Mouse (Mus musculus) limb, embryonic 12.5 days (tissue): ENCODE results near the gene Kcnrg. TPM values are rescaled to one million over a fixed set of nuclear protein-coding genes. Genes with fewer than 3 reads are reported as not detected.

Experiments used
- ATAC-seq: fragments of 200-750 bp; cut with Nextera tagmentation; 2 replicates; pipeline ENCODE4 v1.8.0; 2017; ENCODE audit warnings: low read depth, moderate TSS enrichment; ENCODE audit not compliant: insufficient number of reproducible peaks, insufficient read depth, low FRiP score, low TSS enrichment
- H3K27ac ChIP-seq: fragments of 300-500 bp; sonication (generic); 2 replicates; pipeline ENCODE4 v1.5.1; 2016; ENCODE audit warnings: mild to moderate bottlenecking, moderate library complexity
- H3K27me3 ChIP-seq: fragments of 300-500 bp; sonication (generic); 2 replicates; pipeline ENCODE4 v1.6.1; 2016; ENCODE audit warnings: mild to moderate bottlenecking, moderate library complexity
- H3K36me3 ChIP-seq: fragments of 300-500 bp; sonication (generic); 2 replicates; pipeline ENCODE4 v1.6.1; 2016; ENCODE audit warnings: mild to moderate bottlenecking, moderate library complexity
- H3K4me1 ChIP-seq: fragments of 300-500 bp; sonication (generic); replicated peaks from 2 replicates; pipeline ENCODE4 v1.6.1; 2016
- H3K4me2 ChIP-seq: fragments of 300-500 bp; sonication (generic); 2 replicates; pipeline ENCODE4 v1.6.1; 2016; ENCODE audit warnings: mild to moderate bottlenecking, moderate library complexity
- H3K4me3 ChIP-seq: fragments of 300-500 bp; sonication (generic); replicated peaks from 2 replicates; pipeline ENCODE4 v1.5.1; 2016; ENCODE audit warnings: mild to moderate bottlenecking
- H3K9ac ChIP-seq: fragments of 300-500 bp; sonication (generic); replicated peaks from 2 replicates; pipeline ENCODE4 v1.6.1; 2016; ENCODE audit warnings: mild to moderate bottlenecking, moderate library complexity
- H3K9me3 ChIP-seq: fragments of 300-500 bp; sonication (generic); 2 replicates; pipeline ENCODE4 v1.6.1; 2016; ENCODE audit warnings: mild to moderate bottlenecking, moderate library complexity
- WGBS: fragments of 180-500 bp; shearing (Covaris S2); methylation state at CpG from one replicate; pipeline ENCODE4 v1.1.7; 2016; 5-methylcytosine and 5-hydroxymethylcytosine counted together
- polyA plus RNA-seq: library from polyadenylated mRNA; unstranded; fragments of >200 nt; fragmentation: Nextera tagmentation; extraction: Ambion mirVana; gene quantifications from 2 replicates; pipeline ENCODE4 v1.2.1, GENCODE M21; 2016

The Kcnrg gene
- polyA plus RNA-seq, 1 experiment from 2014 or later = 1.3 TPM

GRCm38 (mm10) chr14:61645547-61645946 is 38.3 kb downstream of the Kcnrg start:
- no peaks in the 10 kb centered on the region for H3K9me3 ChIP-seq
- ATAC-seq = no peak
- no peak overlapping the region for H3K4me2 ChIP-seq
- H3K36me3 ChIP-seq = no peaks in the 10 kb centered on the region
- no peaks in the 10 kb centered on the region for H3K27me3 ChIP-seq
- H3K27ac ChIP-seq = no peak overlapping the region
- H3K4me3 ChIP-seq = no peak overlapping the region
- WGBS = 49% methylated on average over 1 of the region's 1 CpGs
- peaks cover 7% of the 10 kb centered on the region; the same call in 1 of the 2 replicates for H3K4me1 ChIP-seq
- no peak overlapping the region for H3K9ac ChIP-seq

- WGBS = under 1% methylated on average over 24 of the region's 24 CpGs
- Histone ChIP-seq H3K9me3 (no peaks in the 10 kb centered on the region), H3K4me3 (peak overlapping the region; percentile 95), H3K4me1 (peaks cover 16% of the 10 kb centered on the region; the same call in 1 of the 2 replicates), H3K27ac (peak overlapping the region; percentile 98), H3K9ac (peak overlapping the region; percentile 97), H3K27me3 (no peaks in the 10 kb centered on the region), H3K4me2 (peak overlapping the region; percentile 66), H3K36me3 (no peaks in the 10 kb centered on the region)
- no peak for ATAC-seq
Observed at GRCm38 (mm10) chr14:61647182-61647880, 40.1 kb downstream of the Kcnrg start.

GRCm38 (mm10) chr14:61647881-61648684 is 40.8 kb downstream of the Kcnrg start:
- peaks cover 16% of the 10 kb centered on the region; the same call in 1 of the 2 replicates for H3K4me1 ChIP-seq
- H3K4me2 ChIP-seq = peak overlapping the region; percentile 66
- no peaks in the 10 kb centered on the region for H3K27me3 ChIP-seq
- ATAC-seq = peak; percentile 69
- WGBS = under 1% methylated on average over 80 of the region's 95 CpGs
- no peaks in the 10 kb centered on the region for H3K36me3 ChIP-seq
- H3K9ac ChIP-seq = peak overlapping the region; percentile 97
- H3K27ac ChIP-seq = peak overlapping the region; percentile 98
- H3K4me3 ChIP-seq = peak overlapping the region; percentile 95
- H3K9me3 ChIP-seq = no peaks in the 10 kb centered on the region

- Histone ChIP-seq H3K27ac (peak overlapping the region; percentile 98), H3K36me3 (no peaks in the 10 kb centered on the region), H3K27me3 (no peaks in the 10 kb centered on the region), H3K4me2 (peak overlapping the region; percentile 66), H3K4me3 (peak overlapping the region; percentile 95), H3K9me3 (no peaks in the 10 kb centered on the region), H3K9ac (peak overlapping the region; percentile 97), H3K4me1 (peaks cover 16% of the 10 kb centered on the region; the same call in 1 of the 2 replicates)
- ATAC-seq = peak; percentile 88
- 3% methylated on average over 62 of the region's 62 CpGs for WGBS
Observed at GRCm38 (mm10) chr14:61648685-61649504, 41.6 kb downstream of the Kcnrg start.

GRCm38 (mm10) chr14:61650291-61650960 is 43.2 kb downstream of the Kcnrg start:
- Histone ChIP-seq H3K4me3 (no peak overlapping the region), H3K9me3 (no peaks in the 10 kb centered on the region), H3K27ac (no peak overlapping the region), H3K4me1 (peaks cover 16% of the 10 kb centered on the region; the same call in 1 of the 2 replicates), H3K4me2 (no peak overlapping the region), H3K27me3 (no peaks in the 10 kb centered on the region), H3K9ac (no peak overlapping the region), H3K36me3 (no peaks in the 10 kb centered on the region)
- ATAC-seq = no peak
- WGBS = 42% methylated on average over 9 of the region's 9 CpGs

GRCm38 (mm10) chr14:61656469-61656868 is 49.2 kb downstream of the Kcnrg start:
- Histone ChIP-seq H3K4me2 (no peak overlapping the region), H3K36me3 (0 out of 2 replicates have a peak, but pooled peaks cover 3% of the 10 kb centered on the region), H3K9me3 (no peaks in the 10 kb centered on the region), H3K9ac (no peak overlapping the region), H3K4me3 (no peak overlapping the region), H3K4me1 (0 out of 2 replicates have a peak, but pooled peaks cover 2% of the 10 kb centered on the region), H3K27ac (no peak overlapping the region), H3K27me3 (no peaks in the 10 kb centered on the region)
- ATAC-seq = no peak
- whole genome bisulfite sequencing = 34% methylated on average over 2 of the region's 2 CpGs

GRCm38 (mm10) chr14:61661496-61661895 is 54.2 kb downstream of the Kcnrg start:
- H3K9me3 ChIP-seq = no peaks in the 10 kb centered on the region
- WGBS = 83% methylated on average over 1 of the region's 1 CpGs
- no peak overlapping the region for H3K4me3 ChIP-seq
- H3K36me3 ChIP-seq = 0 out of 2 replicates have a peak, but pooled peaks cover 3% of the 10 kb centered on the region
- no peaks in the 10 kb centered on the region for H3K27me3 ChIP-seq
- no peak overlapping the region for H3K9ac ChIP-seq
- no peak for ATAC-seq
- H3K27ac ChIP-seq = no peak overlapping the region
- H3K4me2 ChIP-seq = no peak overlapping the region
- H3K4me1 ChIP-seq = no peaks in the 10 kb centered on the region

- Histone ChIP-seq H3K4me2 (no peak overlapping the region), H3K9ac (no peak overlapping the region), H3K36me3 (0 out of 2 replicates have a peak, but pooled peaks cover 3% of the 10 kb centered on the region), H3K4me1 (no peaks in the 10 kb centered on the region), H3K4me3 (no peak overlapping the region), H3K27ac (no peak overlapping the region), H3K27me3 (no peaks in the 10 kb centered on the region), H3K9me3 (no peaks in the 10 kb centered on the region)
- 89% methylated on average over 8 of the region's 8 CpGs for WGBS
- no peak for ATAC-seq
Observed at GRCm38 (mm10) chr14:61662307-61662706, 55.0 kb downstream of the Kcnrg start.
